ENCODE assay signal across 20 mouse cellular contexts in the genomic region with DNA sequence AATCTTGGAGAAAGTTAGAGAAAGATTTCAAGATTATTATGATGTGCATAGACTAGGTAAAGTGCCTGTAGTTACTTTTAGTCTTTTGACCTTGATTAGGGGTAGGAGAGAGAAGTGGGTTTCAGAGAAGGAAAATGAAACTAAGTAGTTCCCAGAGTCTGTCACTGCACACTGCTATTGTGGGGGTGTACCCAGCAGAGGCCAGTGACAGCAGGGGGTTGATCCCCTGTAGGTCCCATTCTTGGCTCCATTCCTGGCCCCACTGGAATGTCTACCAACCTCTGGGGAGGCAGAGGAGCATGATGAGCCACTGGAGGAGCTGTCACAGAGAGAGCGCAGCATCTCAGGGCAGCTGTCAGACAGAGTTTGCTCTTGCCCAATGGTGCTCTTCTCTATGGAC.
DNase-seq lines count a peak whose midpoint lies in the region; ATAC-seq lines count a peak whose summit lies in the region.
"Had no signal": no experiment of that assay in that cellular context is flagged by ENCODE, and none has a peak within 500 bp of the region (broad histone marks: within the 10 kb centered on the region; RNA-seq: fewer than 3 reads in every experiment).

No protein-coding gene starts in this region.

- no peaks in the 10 kb centered on the region for H3K9me3 ChIP-seq in kidney, embryonic 15.5 days (replicated peaks)
- H3K9me3 ChIP-seq: forebrain, embryonic 10.5 days; neural tube, embryonic 15.5 days had no signal

- 81% methylated on average over 1 of the region's 1 CpGs for WGBS in kidney, embryonic 15.5 days

- H3K9ac ChIP-seq in kidney, embryonic 15.5 days, result no peak overlapping the region
- H3K9ac ChIP-seq: neural tube, embryonic 15.5 days had no signal

- no peaks in the 10 kb centered on the region for H3K4me1 ChIP-seq in kidney, embryonic 15.5 days
- H3K4me1 ChIP-seq: neural tube, embryonic 15.5 days had no signal

- H3K27me3 ChIP-seq in kidney, embryonic 15.5 days, result no peaks in the 10 kb centered on the region
- H3K27me3 ChIP-seq: neural tube, embryonic 15.5 days had no signal

- ATAC-seq in megakaryocyte progenitor cell, adult 5-6 weeks (replicated peaks; ENCODE audit: poor library complexity), result peak; percentile 74
- ATAC-seq in kidney, embryonic 15.5 days (replicated peaks; ENCODE audit: low FRiP score), result no peak
- ATAC-seq: hindbrain, embryonic 16.5 days had no signal

- H3K4me2 ChIP-seq in kidney, embryonic 15.5 days, result no peak overlapping the region
- H3K4me2 ChIP-seq: neural tube, embryonic 15.5 days had no signal

- H3K27ac ChIP-seq in kidney, embryonic 15.5 days, result no peak overlapping the region
- H3K27ac ChIP-seq: forebrain, embryonic 10.5 days; heart, adult 2 months; kidney, postnatal 0 days; neural tube, embryonic 15.5 days had no signal

- DNase-seq in 3134 (ENCODE audit: extremely low read depth, insufficient read length, low spot score) (peak; percentile 4), A20 (ENCODE audit: low read depth, low spot score) (peak; percentile 57), adipocyte (ENCODE audit: low spot score) (peak; percentile 12)
- DNase-seq in spleen, postnatal 36 days (ENCODE audit: low spot score in 2 of 2), result no peak
- DNase-seq in spleen, postnatal 4 days (ENCODE audit: low spot score in 2 of 2), result no peak
- DNase-seq: adrenal gland, adult 8-10 months; cerebellum, adult 9-11 months; heart, adult 2 months; heart, postnatal 4 days; kidney, adult 11 months; liver; lung, adult 18-20 months; midbrain, embryonic 14.5 days; right cerebral cortex, postnatal 14 days had no signal

- no peak overlapping the region for H3K4me3 ChIP-seq in kidney, embryonic 15.5 days (replicated peaks)
- H3K4me3 ChIP-seq: forebrain, embryonic 10.5 days; heart, adult 2 months; neural tube, embryonic 15.5 days had no signal

- no peaks in the 10 kb centered on the region for H3K36me3 ChIP-seq in kidney, embryonic 15.5 days
- H3K36me3 ChIP-seq: forebrain, embryonic 10.5 days; neural tube, embryonic 15.5 days had no signal

Comparison
In these comparisons a context has a peak if more than half of its experiments do, and no peak if none do; other contexts are left out.
1. DNase-seq: peak in 3134 (single experiment), A20 (single experiment) and adipocyte (single experiment); none in spleen, postnatal 36 days (0 of 2) and spleen, postnatal 4 days (0 of 2).